Mouse (Mus musculus): ENCODE measurements around the gene Nebl. TPM values are rescaled to one million over a fixed set of nuclear protein-coding genes. Genes with fewer than 3 reads are reported as not detected.
"Not testable (repeated sequence)": the region's sequence is repeated elsewhere in the genome, so short reads cannot be mapped to it uniquely, and the experiment has no call there.

Gene Nebl
- total RNA-seq, 2 experiments from 2014 or later = 456 TPM

- intact Hi-C loops (cut with DNase I) = no loop called here
- peak; percentile 41 to 46 for DNase-seq
Observed at GRCm38 (mm10) chr2:17316850-17317249, 414.4 kb downstream of the Nebl start.

GRCm38 (mm10) chr2:17301379-17301778 is 429.9 kb downstream of the Nebl start:
- intact Hi-C loops (cut with DNase I) = no loop called here

GRCm38 (mm10) chr2:17297496-17297895 is 433.8 kb downstream of the Nebl start:
- DNase-seq = no peak

More at GRCm38 (mm10) chr2:17301379-17301778, 429.9 kb downstream of the Nebl start:
- no peak for DNase-seq

GRCm38 (mm10) chr2:17295257-17295656 is 436.0 kb downstream of the Nebl start:
- intact Hi-C loops (cut with DNase I); DNase-seq: not testable (repeated sequence)

More at GRCm38 (mm10) chr2:17297496-17297895, 433.8 kb downstream of the Nebl start:
- intact Hi-C loops (cut with DNase I) = no loop called here

Small RNA genes within 50 kb of the gene (microRNA-seq; reads per million reads assigned to microRNA genes)
- 0 reads per million in 2 experiments for gene Mir6419
